Mouse (Mus musculus) kidney, postnatal 14 days (tissue): Measurements from ENCODE around the gene Trib3.
A peak's percentile ranks its signal among the peaks of the same experiment; 100 is the strongest.

Experiments used
- DNase-seq: peaks from one replicate; pipeline ENCODE4 v3.0.0; 2022; ENCODE audit warnings: mixed read lengths

The Trib3 gene

DNA sequence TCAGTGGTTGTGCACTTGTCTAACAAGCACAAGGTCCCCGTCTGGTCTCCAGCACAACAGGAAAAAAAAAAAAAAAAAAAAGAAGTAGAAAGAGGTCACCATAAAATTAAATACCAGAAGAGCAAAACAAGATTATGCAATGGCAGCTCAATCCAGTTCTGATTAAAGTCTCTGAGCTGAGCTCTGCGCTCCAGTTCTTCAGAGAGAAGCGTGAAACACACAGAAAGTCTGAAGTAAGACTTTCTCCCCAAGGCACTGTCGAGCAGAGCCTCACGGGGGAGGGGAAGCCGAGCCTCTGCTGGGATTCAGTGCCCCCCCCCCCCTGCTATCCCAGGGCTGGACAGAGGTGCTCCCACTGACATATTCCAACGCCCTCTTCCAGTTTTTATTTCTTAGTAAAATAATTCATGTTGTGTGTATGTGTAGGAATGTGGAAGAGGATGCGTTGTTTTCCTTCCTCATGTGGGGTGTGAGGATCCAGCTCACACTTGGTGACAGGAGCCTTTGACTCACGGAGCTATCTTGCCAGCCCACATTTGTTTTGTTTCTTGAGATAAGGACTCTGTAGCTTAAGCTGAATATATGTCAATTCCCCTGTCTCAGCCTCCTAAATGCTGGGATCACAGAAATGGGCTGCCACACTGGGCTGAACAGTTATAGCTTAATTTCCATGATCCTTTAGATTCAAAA lies 3.1 kb upstream of the Trib3 start:
- no peak for DNase-seq

DNA sequence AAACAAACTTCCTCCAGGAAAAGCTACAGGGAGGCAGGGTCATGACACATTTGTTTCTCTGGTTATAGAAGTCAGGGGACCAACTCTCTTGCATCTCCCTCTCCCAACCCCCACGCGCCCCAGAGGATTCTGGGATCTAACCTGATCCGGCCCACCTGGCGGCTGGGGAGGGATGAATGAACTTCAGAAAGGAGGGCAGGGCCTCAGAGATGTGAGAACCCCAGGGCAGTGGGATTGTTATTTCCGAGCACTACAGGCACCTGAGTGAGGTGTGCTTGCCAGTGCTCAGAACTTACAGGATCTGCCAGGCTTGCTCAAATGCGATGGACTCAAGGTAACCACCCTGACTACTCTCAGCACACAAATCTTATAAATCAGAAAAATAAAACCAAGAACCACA lies 1.6 kb upstream of the Trib3 start:
- DNase-seq, result no peak

DNA sequence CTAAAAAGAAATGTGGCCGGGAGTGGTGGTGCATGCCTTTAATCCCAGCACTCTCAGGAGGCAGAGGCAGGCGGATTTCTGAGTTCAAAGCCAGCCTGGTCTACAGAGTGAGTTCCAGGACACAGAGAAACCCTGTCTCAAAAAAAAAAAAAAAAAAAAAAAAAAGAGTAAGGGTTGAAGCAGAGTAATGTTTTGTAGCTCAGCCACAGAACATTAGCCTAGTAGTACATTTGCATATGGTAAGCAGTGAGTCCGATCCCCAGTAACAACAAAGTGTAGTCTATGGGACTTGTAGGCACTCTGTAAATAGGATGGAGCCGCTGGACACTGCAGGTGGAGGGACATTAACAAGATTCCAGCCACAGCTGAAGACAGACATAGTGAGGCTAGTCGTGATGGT lies 1.1 kb upstream of the Trib3 start:
- DNase-seq, result no peak

DNA sequence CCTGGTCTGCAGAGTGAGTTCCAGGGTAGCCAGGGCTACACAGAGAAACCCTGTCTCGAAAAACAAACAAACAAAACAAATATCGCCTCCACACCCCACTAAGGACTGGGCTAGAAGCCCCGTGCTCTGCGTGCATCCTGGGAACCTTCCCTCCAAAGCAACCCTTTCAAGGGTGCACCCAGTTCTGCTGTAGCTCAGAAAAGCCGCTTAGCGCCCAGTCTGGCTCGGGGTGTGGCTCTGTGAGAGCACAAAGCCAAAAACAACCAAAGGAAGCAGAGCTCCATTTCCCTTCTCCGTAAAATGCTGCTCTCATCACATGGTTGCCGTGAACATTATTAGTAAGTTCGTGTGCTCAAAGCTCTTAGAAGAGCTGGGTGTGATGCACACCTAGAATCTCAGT lies 529 bp upstream of the Trib3 start:
- peak; percentile 27 for DNase-seq

DNA sequence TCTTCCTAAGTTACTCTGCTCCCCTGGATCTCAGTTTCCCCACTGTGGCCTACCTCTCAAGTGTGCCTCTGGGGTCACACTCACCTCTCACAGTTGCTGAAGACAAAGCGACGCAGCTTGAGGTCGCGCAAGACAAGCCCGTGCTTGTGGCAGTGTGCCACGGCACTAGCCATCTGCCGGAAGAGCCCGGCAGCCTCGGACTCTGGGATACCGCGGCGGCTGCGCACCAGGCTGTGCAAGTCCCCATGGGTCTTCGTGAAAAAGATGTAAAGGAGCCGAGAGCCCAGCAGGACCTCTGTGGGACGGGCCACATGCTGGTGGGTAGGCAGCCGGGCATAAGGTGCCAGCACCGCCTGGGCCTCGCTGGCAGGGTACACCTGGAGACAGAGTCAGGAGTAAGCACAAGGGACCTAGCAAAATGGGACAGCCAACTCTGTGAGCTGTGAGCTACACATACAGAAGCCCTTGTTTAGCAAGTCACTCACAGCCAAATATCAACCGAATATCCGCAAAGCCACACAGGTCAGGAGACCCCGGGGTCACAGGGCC lies 4.1 kb downstream of the Trib3 start:
- no peak for DNase-seq

DNA sequence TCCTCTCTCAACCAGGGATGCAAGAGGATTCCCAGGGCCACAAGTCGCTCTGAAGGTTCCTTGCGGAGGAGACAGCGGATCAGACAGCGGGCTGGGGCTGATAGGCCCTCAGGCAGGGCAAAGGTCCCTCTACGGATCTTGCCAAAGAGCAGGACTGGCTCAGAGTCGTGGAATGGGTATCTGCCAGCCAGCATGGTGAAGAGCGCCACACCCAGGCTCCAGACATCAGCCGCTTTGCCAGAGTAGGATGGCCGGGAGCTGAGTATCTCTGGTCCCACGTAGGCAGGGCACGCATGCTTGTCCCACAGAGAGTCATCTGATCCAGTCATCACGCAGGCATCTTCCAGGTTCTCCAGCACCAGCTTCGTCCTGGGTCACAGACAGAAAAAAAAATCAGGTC lies 5.5 kb downstream of the Trib3 start:
- DNase-seq, result no peak

DNA sequence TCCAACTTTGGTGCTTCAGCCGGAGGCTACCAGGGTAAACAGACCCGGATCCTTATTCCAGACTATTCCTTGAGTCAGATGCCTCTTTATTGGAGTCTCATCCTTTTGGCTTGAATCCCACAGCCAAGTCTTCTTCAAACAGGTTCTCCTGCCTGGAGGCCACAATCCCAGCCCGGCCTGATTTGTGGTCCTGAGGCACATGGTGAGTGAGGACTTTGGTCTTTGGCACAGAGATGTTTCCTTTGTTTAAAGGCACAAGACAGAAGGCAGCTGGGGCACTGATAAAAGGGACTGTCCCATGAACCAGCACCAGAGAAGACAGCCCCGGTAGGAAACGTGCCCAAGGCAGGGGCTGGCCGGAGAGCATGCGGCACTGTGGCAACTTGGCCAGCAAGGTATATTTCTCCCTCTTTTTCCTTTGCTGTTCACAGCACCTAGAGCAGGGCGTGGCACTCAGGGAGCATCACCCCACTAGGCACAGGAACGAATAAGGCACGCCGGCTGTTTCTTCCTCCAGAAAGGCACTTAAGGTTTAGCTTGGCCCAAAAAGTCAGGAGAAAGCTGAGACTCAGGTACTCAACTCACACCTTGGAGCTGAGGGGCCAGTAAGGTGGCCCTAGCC lies 6.1 kb downstream of the Trib3 start:
- DNase-seq, result no peak

DNA sequence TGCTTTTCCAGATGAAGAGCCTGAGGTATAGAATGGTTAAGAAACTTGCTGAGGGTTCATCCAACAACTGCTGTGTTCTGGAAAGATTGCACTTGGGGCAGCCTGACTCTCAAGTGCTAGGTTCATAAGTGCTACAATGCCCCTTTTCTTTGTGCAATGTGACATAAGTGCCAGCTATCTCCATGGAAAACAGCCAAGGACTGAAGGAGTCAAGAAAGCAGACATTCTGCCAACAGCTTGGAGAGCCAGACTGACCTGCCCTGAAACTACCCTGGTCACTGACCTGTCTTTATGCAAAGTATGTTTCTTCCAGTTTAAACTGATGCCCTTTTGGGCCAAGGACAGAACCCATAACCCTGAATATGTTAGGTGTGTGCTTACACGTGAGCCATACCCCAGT lies 7.0 kb downstream of the Trib3 start:
- DNase-seq, result no peak

DNA sequence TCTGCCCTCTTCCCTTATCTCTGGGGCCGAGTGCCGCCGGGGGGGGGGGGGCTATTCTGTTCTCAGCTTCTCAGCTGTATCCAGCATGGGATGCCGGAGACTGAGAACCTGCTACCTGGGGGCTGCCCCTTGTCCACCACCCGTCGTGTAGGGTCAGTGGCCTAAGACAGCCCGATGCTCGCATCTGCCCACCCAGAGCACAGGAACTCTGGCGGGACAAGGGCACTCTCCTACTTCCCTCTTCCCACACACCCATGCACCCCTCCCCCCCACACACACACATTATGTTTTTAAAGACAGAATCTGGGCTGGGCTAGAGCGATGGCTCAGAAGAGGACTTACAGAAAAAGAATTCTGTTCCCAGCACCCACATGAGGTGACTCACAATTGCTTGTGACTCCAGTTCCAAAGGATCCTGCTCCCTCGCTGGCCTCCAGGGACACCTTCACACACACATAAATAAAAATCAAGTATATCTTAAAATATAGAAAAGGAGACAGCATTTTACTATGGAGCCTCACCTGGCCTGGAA lies 8.5 kb downstream of the Trib3 start:
- no peak for DNase-seq

DNA sequence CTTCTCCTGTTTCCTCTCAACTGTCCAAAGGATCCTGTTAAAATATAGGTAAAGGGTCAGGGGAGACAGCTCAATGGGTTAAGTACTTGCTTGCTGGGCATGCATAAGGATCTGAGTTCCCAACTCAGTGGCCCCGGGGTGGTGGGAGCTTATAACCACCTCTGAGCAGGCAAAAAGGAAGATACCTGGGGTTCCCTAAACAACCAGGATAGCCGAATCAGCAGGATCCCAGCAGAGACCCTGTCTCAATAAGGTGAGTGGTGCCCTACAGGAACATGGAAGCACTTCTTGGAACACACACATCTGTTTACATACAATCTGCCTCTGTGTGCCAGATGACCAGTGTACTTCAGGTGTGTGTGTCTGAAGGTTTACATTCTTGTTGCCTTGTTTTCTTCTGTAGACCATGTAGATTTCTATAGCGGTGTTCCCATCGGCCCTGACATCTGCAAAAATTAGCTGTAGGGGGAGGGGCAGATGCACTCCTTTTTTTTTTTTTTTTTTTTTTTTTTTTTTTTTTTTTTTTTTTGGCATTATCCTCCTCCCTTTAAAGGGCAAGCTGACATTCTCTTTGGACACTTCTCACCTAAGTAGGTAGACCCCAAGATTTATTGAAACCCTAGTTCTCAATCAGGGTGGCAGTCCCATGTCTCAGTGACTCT lies 10.4 kb downstream of the Trib3 start:
- no peak for DNase-seq

DNA sequence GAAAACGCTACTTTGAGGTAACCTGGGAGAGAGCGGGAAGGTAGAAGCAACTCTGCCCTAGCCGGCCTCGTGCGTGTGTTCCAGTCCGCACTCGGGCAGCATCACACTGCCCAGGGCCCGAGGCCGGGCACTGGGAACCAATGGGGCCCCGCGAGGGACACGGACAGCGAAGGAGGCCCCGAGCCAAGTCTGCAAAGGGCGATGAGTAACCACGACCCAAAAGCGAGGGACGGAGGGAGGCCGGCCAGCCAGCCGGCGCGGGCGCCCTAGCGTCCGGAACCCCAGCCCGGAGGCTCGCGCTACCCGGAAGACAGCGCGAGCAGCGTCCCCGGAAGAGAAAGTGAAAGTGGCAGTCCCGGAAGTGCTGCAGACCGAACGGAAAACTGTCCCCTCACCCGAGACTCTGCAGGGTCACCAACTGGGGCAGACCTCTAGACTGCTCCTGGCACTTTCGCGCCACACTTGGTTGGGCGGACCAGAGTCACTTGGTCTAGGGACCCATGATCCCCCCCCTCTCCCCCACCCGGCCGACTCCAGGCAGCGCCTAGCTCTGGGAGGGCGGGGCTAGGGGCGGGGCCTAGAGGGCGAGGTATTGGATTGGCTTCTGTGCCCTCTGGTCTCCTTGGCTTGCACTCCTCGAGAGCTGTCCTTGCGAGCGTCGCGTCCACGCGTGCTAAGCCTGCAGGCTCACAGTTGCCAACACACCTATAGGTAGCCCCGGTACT lies 11.6 kb downstream of the Trib3 start, which contains the start of gene Rbck1:
Rbck1 (minus strand) TSS at position 553 of the 725 bp plus-strand sequence.
- peak; percentile 90 for DNase-seq

DNA sequence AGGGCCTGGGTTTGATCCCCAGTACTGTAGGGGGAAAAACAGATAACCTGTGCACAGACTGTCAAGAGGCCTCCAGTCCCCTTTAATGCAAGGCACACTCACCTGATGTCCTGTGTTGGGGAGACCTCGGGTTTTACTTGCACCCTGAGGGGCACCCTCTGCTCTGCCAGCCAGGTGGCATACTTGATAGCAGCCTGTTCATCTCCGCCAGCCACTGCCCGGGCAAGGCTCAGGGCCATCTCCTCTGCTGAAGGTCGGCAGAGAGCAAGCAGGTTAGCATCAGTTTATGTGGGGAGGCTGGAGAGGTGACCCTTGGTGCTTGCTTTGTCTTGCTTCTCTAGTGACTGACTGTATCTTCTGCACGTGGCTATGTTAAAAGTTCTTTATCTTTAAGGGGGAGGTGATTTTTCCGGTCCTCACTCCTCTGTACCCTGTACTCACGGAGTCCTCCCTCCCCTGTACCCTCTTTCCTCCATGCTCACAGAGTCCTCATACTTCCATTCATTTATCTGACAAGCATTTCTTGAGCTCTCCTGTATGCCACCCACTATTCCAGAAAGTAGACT lies 12.9 kb downstream of the Trib3 start:
- no peak for DNase-seq

DNA sequence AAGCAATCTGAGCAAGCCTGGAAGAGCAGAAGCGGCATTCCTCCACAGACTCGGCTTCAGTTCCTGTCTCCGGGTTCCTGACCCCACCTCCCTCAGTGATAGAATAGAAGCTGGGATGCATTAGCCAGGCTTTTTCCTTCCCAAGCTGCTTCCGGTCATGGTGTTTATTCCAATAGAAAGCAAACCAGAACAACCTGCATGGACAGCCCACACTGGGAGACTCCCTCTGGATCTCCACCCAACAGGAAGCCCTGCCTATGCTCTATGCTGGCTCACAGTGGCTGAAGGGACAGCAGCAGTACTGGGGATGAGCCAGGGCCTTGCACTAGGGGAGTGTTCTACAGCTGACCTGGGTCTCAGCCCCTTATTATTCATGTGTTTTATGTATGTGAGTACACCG lies 15.9 kb downstream of the Trib3 start:
- DNase-seq, result peak; percentile 28

DNA sequence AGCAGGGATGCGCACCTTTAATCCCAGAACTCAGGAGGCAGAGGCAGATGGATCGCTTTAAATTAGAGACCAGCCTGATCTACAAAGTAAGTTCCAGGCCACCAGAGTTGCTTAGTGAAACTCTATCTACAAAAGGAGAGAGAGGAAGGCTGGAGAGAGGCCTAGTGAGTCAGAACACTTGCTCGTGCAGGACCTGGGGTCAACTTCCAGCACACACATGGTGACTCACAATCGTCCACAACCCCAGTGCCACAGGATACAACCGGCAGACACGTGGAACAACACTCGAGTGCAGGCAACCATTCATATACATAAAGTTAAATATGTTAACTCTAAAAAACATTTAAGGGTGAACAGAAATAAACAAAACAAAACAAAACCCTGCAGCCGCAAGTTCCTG lies 17.2 kb downstream of the Trib3 start:
- no peak for DNase-seq

DNA sequence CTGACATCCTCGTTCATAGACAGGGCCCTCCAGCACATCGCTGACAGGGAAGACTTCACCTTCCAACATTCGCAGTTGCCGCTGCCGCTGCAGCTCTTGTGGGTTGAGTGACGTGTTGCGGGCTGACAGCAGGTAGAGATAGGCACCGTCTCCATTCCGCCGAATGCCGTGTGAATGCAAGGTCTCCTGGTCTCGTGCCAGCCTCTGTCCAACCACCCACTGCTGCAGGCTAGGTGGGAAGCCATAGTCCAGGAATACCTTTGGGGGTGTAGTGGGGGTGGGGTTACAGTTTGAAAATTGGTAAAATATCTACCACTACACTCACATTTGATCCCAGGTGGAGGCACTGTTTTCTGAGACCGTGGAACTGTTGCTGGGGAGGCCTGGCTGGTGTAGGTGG lies 17.7 kb downstream of the Trib3 start:
- DNase-seq, result no peak

DNA sequence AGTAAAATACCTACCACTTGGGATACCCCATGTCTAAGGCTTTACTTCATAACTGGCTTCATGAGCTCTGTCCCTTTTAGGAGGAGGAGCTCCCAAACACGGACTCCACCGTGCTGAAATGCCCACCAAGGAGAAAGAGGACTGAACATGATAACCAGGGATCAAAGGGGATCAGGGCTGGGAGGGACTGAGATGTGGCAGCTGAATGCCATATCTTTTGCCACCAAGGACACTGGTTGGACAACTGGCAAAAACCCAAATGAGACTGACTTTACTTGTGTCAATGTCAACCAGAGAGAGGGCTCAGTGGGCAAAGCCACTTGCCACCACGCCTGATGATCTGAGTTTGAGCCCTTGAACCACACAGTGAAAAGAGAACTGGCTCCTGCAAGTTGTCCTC lies 19.0 kb downstream of the Trib3 start:
- DNase-seq, result no peak

DNA sequence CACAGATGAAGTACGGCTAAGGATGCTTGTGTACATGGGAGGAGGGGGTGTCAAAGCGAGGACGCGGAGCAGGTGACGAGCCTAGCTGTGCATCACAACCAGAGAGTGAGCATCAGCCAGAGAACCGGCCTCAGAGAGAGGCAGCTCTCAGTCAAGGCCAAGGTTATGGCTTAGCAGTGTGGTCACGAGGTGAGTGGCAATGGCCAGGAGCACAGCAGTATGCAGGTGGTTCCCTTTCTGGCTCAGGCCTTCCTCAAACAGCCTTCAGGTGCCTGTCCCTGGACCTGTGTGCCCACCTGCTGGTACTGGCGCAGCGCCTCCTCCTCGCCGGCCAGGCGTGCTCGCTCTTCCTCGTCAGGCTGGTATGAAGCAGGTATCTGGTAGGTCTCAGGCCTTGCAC lies 19.9 kb downstream of the Trib3 start:
- no peak for DNase-seq

DNA sequence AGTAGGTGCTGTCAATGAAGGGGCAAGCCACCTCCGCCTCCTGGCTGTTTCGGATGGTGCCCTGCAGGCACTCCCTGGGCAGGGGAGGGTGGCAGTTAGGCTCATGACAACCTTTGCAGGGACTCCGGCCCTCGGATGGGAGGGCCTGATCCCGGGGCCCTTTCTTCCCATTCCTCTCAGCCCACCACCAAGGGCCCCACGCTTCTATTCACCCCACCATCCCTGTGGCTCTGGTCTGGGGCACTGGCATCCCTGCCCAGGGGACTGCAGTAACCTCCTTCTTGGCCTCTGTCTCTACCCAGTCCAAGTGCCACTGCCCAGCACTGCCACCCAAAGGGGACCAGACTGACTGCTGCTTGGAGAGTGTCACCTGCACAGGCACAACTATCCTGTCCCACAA lies 21.6 kb downstream of the Trib3 start:
- DNase-seq, result no peak

DNA sequence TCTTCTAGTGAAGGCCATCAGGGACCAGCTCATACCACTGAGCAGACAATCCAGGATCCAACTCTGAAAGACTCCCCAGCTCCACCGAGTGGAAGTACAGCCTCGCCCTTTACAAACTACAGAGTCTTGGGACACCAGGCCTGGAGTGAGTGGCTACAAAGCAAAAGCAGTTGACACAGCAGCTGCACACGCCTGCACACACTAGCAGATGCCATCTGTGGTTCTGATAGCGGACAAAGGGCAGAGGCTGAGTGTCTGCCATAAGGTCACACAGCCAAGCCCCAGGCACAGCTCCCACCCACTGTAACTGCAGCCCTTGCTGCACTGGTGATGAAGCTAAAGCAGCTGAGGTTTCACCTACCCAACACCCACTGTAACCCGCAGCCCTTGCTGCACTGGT lies 22.3 kb downstream of the Trib3 start:
- DNase-seq, result no peak

DNA sequence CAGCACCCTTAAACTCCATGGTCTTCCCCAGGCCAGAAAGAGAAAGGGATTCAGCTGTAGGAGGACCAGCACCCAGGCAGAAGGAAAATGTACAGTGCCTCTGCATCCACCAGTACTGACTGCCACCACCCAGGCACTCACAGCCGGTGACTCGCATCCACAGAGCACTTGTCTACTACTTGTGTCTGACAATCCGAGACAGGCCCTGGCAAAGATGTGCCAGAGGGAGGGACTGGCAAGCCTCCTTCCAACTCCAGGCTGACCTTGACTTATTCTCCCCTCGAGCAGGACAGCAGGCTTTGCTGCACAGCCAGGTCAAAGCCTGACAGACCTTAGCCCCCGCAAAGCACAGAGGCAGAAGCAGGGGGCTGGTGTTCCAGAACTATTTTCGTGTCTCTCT lies 26.8 kb downstream of the Trib3 start:
- no peak for DNase-seq

DNA sequence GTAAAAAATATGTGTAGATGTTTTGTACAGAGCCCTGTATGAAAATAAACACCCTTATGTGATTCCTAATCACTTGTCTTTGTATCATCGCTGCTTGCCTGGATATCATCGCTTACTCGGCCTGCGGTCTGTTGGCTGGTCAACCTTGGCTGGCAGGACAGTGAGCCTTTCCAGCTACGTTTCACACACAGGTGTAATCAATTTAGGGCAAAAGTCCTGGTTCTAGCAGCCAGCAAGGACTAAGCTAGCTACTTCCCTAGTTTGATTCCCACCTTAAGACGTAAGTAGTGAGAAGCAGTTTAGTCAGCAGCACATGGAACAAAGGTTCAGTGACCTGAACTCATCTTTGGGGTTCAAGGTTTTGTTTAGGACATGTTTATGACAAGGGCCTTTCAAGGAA lies 29.9 kb downstream of the Trib3 start:
- no peak for DNase-seq

DNA sequence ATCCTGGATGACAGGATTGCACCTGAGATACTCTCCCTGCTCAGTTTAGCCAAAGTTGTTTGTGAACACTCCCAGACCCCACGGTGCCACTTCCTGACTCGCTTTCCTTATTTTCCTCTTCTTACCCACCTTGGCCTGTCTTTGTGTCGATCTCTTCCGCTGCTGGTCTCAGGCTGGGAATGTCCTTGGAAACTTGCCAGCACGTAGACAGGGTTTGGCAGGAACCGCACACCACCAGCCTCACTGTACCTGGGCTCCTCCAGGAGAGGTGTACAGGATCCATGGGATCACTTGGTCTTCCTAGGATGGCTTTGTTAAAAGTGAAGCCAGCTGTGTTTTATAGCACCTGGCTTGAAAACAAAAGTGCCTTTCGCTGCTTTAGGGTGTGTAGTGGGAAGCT lies 30.8 kb downstream of the Trib3 start:
- no peak for DNase-seq

DNA sequence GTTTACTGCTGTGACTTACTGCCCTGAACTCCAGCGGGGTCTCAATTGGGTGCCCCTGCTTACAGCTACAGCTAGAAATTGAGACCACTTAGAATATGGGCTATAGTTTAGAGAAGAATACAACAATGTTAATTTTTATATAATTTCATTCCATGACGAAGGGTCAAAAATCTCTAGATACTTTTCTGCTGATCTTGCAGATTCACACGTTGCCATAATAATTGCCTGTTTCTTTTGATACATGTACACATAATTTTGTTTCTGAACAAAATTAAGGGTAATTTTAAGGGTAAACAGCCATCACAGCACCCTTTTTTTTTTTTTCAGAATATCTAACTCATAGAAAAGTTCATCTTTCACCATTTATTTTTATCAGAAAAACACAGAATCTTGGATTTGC lies 36.6 kb downstream of the Trib3 start:
- no peak for DNase-seq
